Mouse (Mus musculus) forebrain, embryonic 11.5 days (tissue): Measurements from ENCODE around the gene Ndufa6. TPM values are rescaled to one million over a fixed set of nuclear protein-coding genes. Genes with fewer than 3 reads are reported as not detected.
A peak's percentile ranks its signal among the peaks of the same experiment; 100 is the strongest.

Source experiments
- ATAC-seq: fragments of 200-750 bp; cut with Nextera tagmentation; replicated peaks from 2 replicates; pipeline ENCODE4 v1.8.0; 2017; ENCODE audit warnings: moderate TSS enrichment; ENCODE audit not compliant: low FRiP score
- DNase-seq: peaks from one replicate; pipeline ENCODE4 v3.0.0-alpha.2; 2017; ENCODE audit warnings: low spot score
- H3K27ac ChIP-seq: fragments of 300-500 bp; sonication (generic); 2 replicates; pipeline ENCODE4 v1.5.1; 2014; ENCODE audit warnings: low read depth, low read length
- H3K27me3 ChIP-seq: fragments of 300-500 bp; sonication (generic); 2 replicates; pipeline ENCODE4 v1.6.1; 2014; ENCODE audit warnings: mild to moderate bottlenecking, low read length, mixed read lengths; ENCODE audit not compliant: control insufficient read depth, insufficient read depth
- H3K36me3 ChIP-seq: fragments of 300-500 bp; sonication (generic); 2 replicates; pipeline ENCODE4 v1.6.1; 2014; ENCODE audit warnings: mild to moderate bottlenecking, low read length, moderate library complexity, mixed read lengths; ENCODE audit not compliant: control insufficient read depth, insufficient read depth
- H3K4me1 ChIP-seq: fragments of 300-500 bp; sonication (generic); replicated peaks from 2 replicates; pipeline ENCODE4 v1.6.1; 2014; ENCODE audit warnings: low read length, mixed read lengths; ENCODE audit not compliant: control insufficient read depth, insufficient read depth
- H3K4me2 ChIP-seq: fragments of 300-500 bp; sonication (generic); 2 replicates; pipeline ENCODE4 v1.6.1; 2014; ENCODE audit warnings: low read depth, mild to moderate bottlenecking, low read length, moderate library complexity, mixed read lengths; ENCODE audit not compliant: severe bottlenecking
- H3K4me3 ChIP-seq: fragments of 300-500 bp; sonication (generic); 2 replicates; pipeline ENCODE4 v1.5.1; 2014; ENCODE audit warnings: low read depth, low read length
- H3K9ac ChIP-seq: fragments of 300-500 bp; sonication (generic); 2 replicates; pipeline ENCODE4 v1.6.1; 2014; ENCODE audit warnings: low read length
- H3K9me3 ChIP-seq: fragments of 300-500 bp; sonication (generic); 2 replicates; pipeline ENCODE4 v1.6.1; 2016; ENCODE audit warnings: low read length, mixed read lengths; ENCODE audit not compliant: control insufficient read depth
- WGBS: fragments of 180-500 bp; shearing (Covaris S2); extraction: QIAGEN DNeasy Blood & Tissue Kit; methylation state at CpG from one replicate; pipeline ENCODE4 v1.1.7; 2014; 5-methylcytosine and 5-hydroxymethylcytosine counted together
- polyA plus RNA-seq: library from polyadenylated mRNA; unstranded; fragments of >200 nt; fragmentation: Nextera tagmentation; extraction: Ambion mirVana; gene quantifications from 2 replicates; pipeline ENCODE4 v1.2.1, GENCODE M21; 2014

The Ndufa6 gene
- polyA plus RNA-seq, 1 experiment from 2014 or later = 275 TPM

GRCm38 (mm10) chr15:82341036-82341501 is 13.1 kb downstream of the Ndufa6 start:
- Histone ChIP-seq H3K4me2 (peak overlapping the region; percentile 47), H3K27ac (peak overlapping the region; percentile 32; the same call in 1 of the 2 replicates), H3K36me3 (no peaks in the 10 kb centered on the region), H3K9ac (peak overlapping the region; percentile 60), H3K4me3 (peak overlapping the region; percentile 30), H3K4me1 (peaks cover 11% of the 10 kb centered on the region; the same call in 1 of the 2 replicates), H3K9me3 (no peaks in the 10 kb centered on the region), H3K27me3 (peaks cover 9% of the 10 kb centered on the region; the same call in 1 of the 2 replicates)
- peak; percentile 77 for DNase-seq
- WGBS = 3% methylated on average over 40 of the region's 40 CpGs
- no peak for ATAC-seq

DNA sequence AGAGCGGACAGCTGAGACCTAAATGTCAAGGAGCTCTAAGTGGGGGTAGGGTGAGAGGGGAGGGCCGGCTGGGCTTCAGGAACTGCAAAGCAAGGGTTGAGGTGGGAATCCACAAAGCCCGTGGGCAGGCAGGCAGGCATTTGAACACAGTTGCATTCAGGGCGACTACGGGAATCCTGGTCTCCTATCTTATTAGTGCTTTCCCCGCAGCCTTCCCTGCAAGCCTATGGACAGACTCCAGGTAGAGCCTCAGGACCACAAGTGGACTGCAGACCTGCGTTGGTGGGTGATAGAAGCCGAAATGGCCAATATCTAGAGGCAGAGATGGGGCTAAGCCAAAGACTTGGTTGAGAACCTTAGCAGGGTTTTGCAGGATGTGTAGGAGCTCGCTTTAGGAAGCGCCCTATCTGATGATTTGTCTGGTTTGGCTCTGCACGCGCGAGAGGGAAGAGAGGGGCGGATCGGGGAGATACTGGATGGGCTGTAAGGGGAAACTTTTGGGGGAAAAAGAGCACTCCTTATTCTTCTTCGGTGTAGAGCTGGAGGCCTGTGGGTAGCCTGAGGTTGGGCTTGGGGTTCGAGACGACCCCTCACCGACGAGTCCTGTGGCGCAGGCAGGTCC is 13.6 kb downstream of the Ndufa6 start:
- 39% methylated on average over 21 of the region's 21 CpGs for WGBS
- peaks cover 11% of the 10 kb centered on the region; the same call in 1 of the 2 replicates for H3K4me1 ChIP-seq

DNA sequence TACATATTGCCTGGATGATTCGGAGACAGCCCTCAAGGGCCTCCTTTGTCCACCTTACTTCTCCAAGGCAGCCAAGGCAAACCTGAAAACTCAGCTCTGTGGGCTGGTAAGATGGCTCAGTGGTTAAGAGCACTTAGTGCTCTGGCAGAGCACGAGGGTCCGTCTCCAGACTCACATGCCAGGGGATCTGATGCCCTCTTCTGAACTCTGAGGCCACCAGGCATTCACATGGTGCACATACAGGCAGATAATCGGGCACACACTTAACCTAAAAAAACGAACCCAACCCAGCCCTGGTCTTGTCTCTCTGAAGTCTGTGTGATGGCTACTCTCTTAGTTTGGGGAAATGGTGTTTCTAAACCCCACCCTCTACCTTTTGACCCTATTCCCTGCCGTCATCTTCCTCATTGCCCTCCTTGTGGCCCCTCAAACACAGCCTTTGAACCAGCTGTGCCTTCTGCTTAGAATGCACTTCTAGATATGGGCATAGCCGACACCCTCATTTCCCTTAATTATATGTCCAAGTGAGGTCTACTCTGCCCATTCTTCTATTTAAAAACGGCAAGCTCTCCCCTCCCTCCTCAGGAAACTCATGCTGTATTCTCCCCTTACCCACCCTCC is 14.4 kb downstream of the Ndufa6 start:
- DNase-seq = no peak
- no peak overlapping the region for H3K4me2 ChIP-seq
- no peak overlapping the region for H3K4me3 ChIP-seq
- H3K27ac ChIP-seq = no peak overlapping the region
- no peak for ATAC-seq
- WGBS = 77% methylated on average over 8 of the region's 8 CpGs
- H3K36me3 ChIP-seq = no peaks in the 10 kb centered on the region
- peaks cover 9% of the 10 kb centered on the region; the same call in 1 of the 2 replicates for H3K27me3 ChIP-seq
- no peak overlapping the region for H3K9ac ChIP-seq
- no peaks in the 10 kb centered on the region for H3K9me3 ChIP-seq
- H3K4me1 ChIP-seq = peaks cover 11% of the 10 kb centered on the region; the same call in 1 of the 2 replicates

More for the DNA sequence above, 13.6 kb downstream of the Ndufa6 start:
- H3K9me3 ChIP-seq = no peaks in the 10 kb centered on the region
- H3K4me2 ChIP-seq = peak overlapping the region; percentile 47
- no peak overlapping the region for H3K27ac ChIP-seq
- H3K9ac ChIP-seq = peak overlapping the region; percentile 60
- ATAC-seq (no peak), DNase-seq (no peak)
- peaks cover 9% of the 10 kb centered on the region; the same call in 1 of the 2 replicates for H3K27me3 ChIP-seq
- no peaks in the 10 kb centered on the region for H3K36me3 ChIP-seq
- peak overlapping the region; percentile 30 for H3K4me3 ChIP-seq

DNA sequence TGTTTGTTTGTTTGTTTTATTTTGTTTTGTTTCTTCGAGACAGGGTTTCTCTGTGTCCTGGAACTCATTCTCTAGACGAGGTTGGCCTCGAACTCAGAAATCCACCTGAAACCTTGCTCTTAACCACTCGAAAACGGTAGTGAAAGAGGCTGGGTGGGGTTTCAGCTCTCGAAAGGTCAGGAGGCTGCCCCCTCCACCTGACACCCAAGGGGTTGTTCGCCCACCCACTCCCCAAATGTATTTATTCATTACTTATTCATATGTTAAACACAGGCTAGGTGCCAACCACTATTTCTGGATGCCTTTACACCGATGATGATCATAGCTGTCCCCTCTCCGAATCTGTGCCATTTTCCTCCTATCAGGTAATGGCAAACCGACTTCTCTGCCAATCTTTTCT is 15.0 kb downstream of the Ndufa6 start:
- Histone ChIP-seq H3K4me1 (peaks cover 11% of the 10 kb centered on the region; the same call in 1 of the 2 replicates), H3K27ac (no peak overlapping the region), H3K9me3 (no peaks in the 10 kb centered on the region), H3K27me3 (peaks cover 9% of the 10 kb centered on the region; the same call in 1 of the 2 replicates), H3K36me3 (no peaks in the 10 kb centered on the region), H3K9ac (peak overlapping the region; percentile 55; the same call in 1 of the 2 replicates), H3K4me3 (peak overlapping the region; percentile 44), H3K4me2 (peak overlapping the region; percentile 71)
- DNase-seq = no peak
- no peak for ATAC-seq
- WGBS = 58% methylated on average over 10 of the region's 10 CpGs

DNA sequence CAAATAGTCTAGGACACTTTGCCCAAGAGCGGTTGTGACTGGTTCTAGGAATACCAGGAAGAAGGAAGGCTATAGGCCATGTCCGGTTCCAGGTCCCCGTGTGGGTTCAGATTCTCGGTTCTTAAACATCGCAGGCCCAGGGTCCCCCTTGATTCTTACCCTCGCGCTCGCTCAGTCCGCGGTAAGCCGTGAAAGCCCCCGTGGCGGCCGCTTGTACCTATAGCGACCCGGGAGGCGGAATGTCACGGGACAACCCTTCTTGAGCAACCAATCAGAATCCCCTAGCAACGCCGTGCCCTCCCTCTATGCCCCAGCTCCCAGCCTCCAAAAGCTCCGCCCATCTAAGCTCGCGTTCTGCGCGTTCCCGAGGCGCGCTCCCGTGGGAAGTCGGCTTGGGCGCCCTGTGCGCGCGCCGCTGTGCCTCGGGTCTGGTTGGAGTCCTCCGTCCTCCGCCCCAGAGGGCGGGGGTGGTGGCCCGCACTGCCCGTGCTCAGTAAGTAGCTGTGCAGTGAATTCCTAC is 15.5 kb downstream of the Ndufa6 start, which contains the start of the genes Naga, Pheta2 and Smdt1:
Gene Naga (minus strand): TSS at position 333 of the 520 bp plus-strand sequence.
Gene Pheta2 (plus strand): TSS at position 350 of the 520 bp plus-strand sequence.
Gene Smdt1 (plus strand): TSS at position 367 of the 520 bp plus-strand sequence.
- H3K9me3 ChIP-seq = no peaks in the 10 kb centered on the region
- no peak within 1 kb of the TSS for H3K27ac ChIP-seq
- H3K4me1 ChIP-seq = peaks cover 11% of the 10 kb centered on the region; the same call in 1 of the 2 replicates
- H3K9ac ChIP-seq = peak within 1 kb of the TSS; percentile 55
- under 1% methylated on average over 41 of the region's 41 CpGs for WGBS
- DNase-seq = peak; percentile 97
- peak; percentile 92 for ATAC-seq
- H3K27me3 ChIP-seq = peaks cover 9% of the 10 kb centered on the region; the same call in 1 of the 2 replicates
- peak within 1 kb of the TSS; percentile 44 for H3K4me3 ChIP-seq
- H3K36me3 ChIP-seq = no peaks in the 10 kb centered on the region
- H3K4me2 ChIP-seq = peak within 1 kb of the TSS; percentile 71

- H3K9ac ChIP-seq = peak overlapping the region; percentile 55
- H3K4me3 ChIP-seq = peak overlapping the region; percentile 44
- H3K27ac ChIP-seq = no peak overlapping the region
- WGBS = 52% methylated on average over 4 of the region's 4 CpGs
- peaks cover 9% of the 10 kb centered on the region; the same call in 1 of the 2 replicates for H3K27me3 ChIP-seq
- peak overlapping the region; percentile 71 for H3K4me2 ChIP-seq
- H3K9me3 ChIP-seq = no peaks in the 10 kb centered on the region
- no peak for DNase-seq
- H3K4me1 ChIP-seq = peaks cover 11% of the 10 kb centered on the region; the same call in 1 of the 2 replicates
- no peak for ATAC-seq
- no peaks in the 10 kb centered on the region for H3K36me3 ChIP-seq
Observed at GRCm38 (mm10) chr15:82337875-82338274, 16.2 kb downstream of the Ndufa6 start.

DNA sequence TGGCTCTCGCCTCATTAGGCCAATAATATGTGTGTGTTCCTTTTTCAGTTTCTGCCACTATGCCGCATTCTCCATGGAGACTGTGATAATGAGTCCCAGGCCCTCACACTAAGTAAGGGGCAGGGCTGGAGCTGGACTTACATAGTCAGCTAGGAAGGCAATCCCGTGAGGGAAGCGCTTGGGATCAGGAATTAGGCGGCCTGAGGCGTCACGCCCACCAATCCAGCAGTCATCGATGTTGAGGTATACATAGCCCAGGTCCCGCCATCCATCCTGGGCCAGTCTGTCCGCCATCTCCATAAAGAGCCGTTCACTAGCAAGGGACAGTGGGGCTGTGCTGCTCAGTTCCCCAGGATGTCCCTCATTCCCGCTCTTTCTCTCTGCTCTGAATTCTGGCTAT is 17.5 kb downstream of the Ndufa6 start:
- WGBS = 77% methylated on average over 12 of the region's 12 CpGs
- Histone ChIP-seq H3K4me2 (no peak overlapping the region), H3K4me3 (no peak overlapping the region), H3K27me3 (peaks cover 9% of the 10 kb centered on the region; the same call in 1 of the 2 replicates), H3K9ac (no peak overlapping the region), H3K36me3 (no peaks in the 10 kb centered on the region), H3K27ac (no peak overlapping the region), H3K9me3 (no peaks in the 10 kb centered on the region), H3K4me1 (peaks cover 11% of the 10 kb centered on the region; the same call in 1 of the 2 replicates)
- no peak for DNase-seq
- no peak for ATAC-seq

DNA sequence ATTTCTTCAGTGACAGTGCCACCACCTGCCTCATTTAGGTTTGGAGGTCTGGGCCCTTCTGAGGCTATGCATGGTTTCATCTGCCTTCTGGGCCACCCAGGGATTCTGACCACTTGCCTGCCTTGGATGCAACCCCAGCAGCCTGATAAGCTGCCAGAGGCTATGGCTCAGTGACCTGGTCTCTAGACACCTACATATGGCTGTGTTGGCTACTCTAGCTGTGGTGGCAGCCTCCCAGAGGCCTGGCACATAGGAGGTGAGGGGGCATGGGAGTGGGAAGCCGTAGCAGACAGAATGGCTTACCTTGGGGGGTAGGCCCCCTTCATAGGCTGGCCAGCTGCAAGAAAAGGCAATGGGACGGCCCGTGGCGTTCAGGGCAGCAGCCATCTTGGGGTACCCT is 18.9 kb downstream of the Ndufa6 start:
- DNase-seq (no peak), ATAC-seq (no peak)
- Histone ChIP-seq H3K4me2 (no peak overlapping the region), H3K27ac (no peak overlapping the region), H3K27me3 (peaks cover 4% of the 10 kb centered on the region; the same call in 1 of the 2 replicates), H3K4me3 (no peak overlapping the region), H3K9ac (no peak overlapping the region), H3K36me3 (no peaks in the 10 kb centered on the region), H3K9me3 (no peaks in the 10 kb centered on the region), H3K4me1 (peaks cover 7% of the 10 kb centered on the region; the same call in 1 of the 2 replicates)
- 96% methylated on average over 4 of the region's 4 CpGs for WGBS
